Mouse (Mus musculus) limb, embryonic 11.5 days (tissue): ENCODE measurements around the gene Ttc27. TPM values are rescaled to one million over a fixed set of nuclear protein-coding genes. Genes with fewer than 3 reads are reported as not detected.

ENCODE experiments used
- ATAC-seq: fragments of 200-750 bp; cut with Nextera tagmentation; 2 replicates; pipeline ENCODE4 v1.8.0; 2017; ENCODE audit warnings: low read depth; ENCODE audit not compliant: insufficient number of reproducible peaks, low FRiP score, low TSS enrichment
- DNase-seq: peaks from one replicate; pipeline ENCODE4 v3.0.0-alpha.2; 2015; ENCODE audit warnings: low spot score
- H3K27ac ChIP-seq: fragments of 300-500 bp; sonication (generic); replicated peaks from 2 replicates; pipeline ENCODE4 v1.5.1; 2014; ENCODE audit warnings: low read depth, mild to moderate bottlenecking, low read length
- H3K27me3 ChIP-seq: fragments of 300-500 bp; sonication (generic); 2 replicates; pipeline ENCODE4 v1.6.1; 2014; ENCODE audit warnings: mild to moderate bottlenecking, low read length, mixed read lengths; ENCODE audit not compliant: control insufficient read depth, insufficient read depth
- H3K36me3 ChIP-seq: fragments of 300-500 bp; sonication (generic); 2 replicates; pipeline ENCODE4 v1.6.1; 2014; ENCODE audit warnings: mild to moderate bottlenecking, low read length, moderate library complexity, mixed read lengths; ENCODE audit not compliant: control insufficient read depth, insufficient read depth
- H3K4me1 ChIP-seq: fragments of 300-500 bp; sonication (generic); 2 replicates; pipeline ENCODE4 v1.6.1; 2014; ENCODE audit warnings: low read length, mixed read lengths; ENCODE audit not compliant: control insufficient read depth, insufficient read depth
- H3K4me2 ChIP-seq: fragments of 300-500 bp; sonication (generic); 2 replicates; pipeline ENCODE4 v1.6.1; 2014; ENCODE audit warnings: low read depth, mild to moderate bottlenecking, moderate library complexity; ENCODE audit not compliant: severe bottlenecking
- H3K4me3 ChIP-seq: fragments of 300-500 bp; sonication (generic); 2 replicates; pipeline ENCODE4 v1.5.1; 2014; ENCODE audit warnings: low read depth, low read length
- H3K9ac ChIP-seq: fragments of 300-500 bp; sonication (generic); 2 replicates; pipeline ENCODE4 v1.6.1; 2014; ENCODE audit warnings: mild to moderate bottlenecking, low read length
- H3K9me3 ChIP-seq: fragments of 300-500 bp; sonication (generic); 2 replicates; pipeline ENCODE4 v1.6.1; 2016; ENCODE audit warnings: low read length; ENCODE audit not compliant: control insufficient read depth
- WGBS: fragments of 180-500 bp; shearing (Covaris S2); extraction: QIAGEN DNeasy Blood & Tissue Kit; methylation state at CpG from one replicate; pipeline ENCODE4 v1.1.7; 2014; 5-methylcytosine and 5-hydroxymethylcytosine counted together
- polyA plus RNA-seq: library from polyadenylated mRNA; unstranded; fragments of >200 nt; fragmentation: Nextera tagmentation; extraction: Ambion mirVana; gene quantifications from 2 replicates; pipeline ENCODE4 v1.2.1, GENCODE M21; 2014

Ttc27 gene
- polyA plus RNA-seq, 1 experiment from 2014 or later = 31.0 TPM

DNA sequence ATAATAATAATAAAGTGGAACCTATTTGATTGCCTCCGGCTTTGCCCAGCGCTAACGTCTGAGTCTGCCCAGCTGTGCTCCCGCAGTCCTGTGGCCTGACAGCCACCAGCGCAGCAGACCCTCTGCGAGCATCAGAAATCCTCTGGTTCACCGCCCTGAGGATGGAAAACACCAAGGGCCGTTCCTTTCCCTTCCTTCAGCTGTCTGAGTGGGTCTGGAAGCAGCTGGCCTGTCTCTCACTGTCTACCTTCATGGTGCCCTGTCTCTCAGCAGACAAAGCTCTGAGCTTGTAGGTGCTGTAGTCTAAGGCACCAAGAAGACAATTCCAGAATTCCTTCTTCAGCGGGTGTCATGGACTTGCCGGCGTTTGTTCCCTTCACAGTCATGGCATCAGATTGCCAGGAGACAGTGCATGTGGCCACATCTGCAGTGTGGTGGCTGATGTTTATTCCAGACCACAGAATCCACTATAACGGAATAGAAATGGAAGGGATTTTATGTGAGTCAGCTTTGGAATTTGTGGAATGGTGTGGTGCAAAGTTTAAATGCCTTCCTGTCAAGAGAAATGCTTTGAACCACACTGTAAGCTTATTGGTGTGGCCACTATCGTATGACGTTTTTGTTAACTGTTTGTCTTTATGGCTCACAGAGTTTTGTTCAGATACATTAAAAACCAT is 78.6 kb downstream of the Ttc27 start:
- WGBS = 85% methylated on average over 14 of the region's 14 CpGs
- Histone ChIP-seq H3K27me3 (no peaks in the 10 kb centered on the region), H3K27ac (no peak overlapping the region), H3K4me3 (no peak overlapping the region), H3K4me1 (no peaks in the 10 kb centered on the region), H3K9me3 (no peaks in the 10 kb centered on the region), H3K36me3 (no peaks in the 10 kb centered on the region), H3K4me2 (no peak overlapping the region), H3K9ac (no peak overlapping the region)
- DNase-seq = no peak
- no peak for ATAC-seq

DNA sequence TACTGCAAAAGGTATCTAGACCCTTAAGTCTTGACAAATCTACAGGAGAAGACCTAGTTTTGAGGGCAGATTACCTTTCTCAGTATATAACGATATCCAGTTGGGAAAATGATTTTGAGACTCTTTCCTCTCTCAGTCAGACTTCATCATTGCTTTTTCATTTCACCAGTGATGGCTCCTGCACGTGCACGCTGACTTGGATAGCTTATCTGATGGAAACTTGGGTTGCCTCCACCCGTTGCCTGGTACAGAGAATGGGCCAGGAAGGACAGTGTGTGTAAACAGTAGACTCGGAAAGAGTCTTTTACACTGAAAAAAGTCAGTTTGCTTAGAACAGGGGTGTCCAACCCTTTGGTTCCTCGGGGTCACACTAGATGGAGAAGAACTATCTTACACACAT is 82.3 kb downstream of the Ttc27 start:
- Histone ChIP-seq H3K4me1 (peaks cover 2% of the 10 kb centered on the region; the same call in 1 of the 2 replicates), H3K9me3 (no peaks in the 10 kb centered on the region), H3K9ac (no peak overlapping the region), H3K36me3 (no peaks in the 10 kb centered on the region), H3K27me3 (no peaks in the 10 kb centered on the region), H3K27ac (no peak overlapping the region), H3K4me3 (no peak overlapping the region), H3K4me2 (no peak overlapping the region)
- WGBS = 91% methylated on average over 6 of the region's 6 CpGs
- ATAC-seq (no peak), DNase-seq (no peak)

DNA sequence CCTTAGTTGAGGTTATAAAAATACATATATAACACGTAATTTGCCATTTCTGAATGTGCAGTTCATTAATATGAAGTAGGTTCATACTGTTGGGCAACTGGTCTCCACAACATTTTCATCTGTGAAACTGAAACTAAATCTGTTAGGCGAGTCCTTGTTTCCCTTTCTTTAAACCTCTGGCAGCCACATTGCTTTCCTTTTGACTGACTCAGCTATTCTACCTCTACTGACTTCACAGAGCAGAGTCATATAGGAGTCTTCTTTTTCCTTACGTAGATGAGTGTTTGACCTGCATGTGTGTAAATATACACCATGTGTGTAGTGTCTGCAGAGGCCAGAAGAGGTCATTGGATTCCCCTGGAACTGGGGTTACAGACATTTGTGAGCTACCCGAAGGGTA is 85.2 kb downstream of the Ttc27 start:
- H3K27ac ChIP-seq = no peak overlapping the region
- ATAC-seq (no peak), DNase-seq (no peak)
- no peaks in the 10 kb centered on the region for H3K9me3 ChIP-seq
- no peaks in the 10 kb centered on the region; the same call in 1 of the 2 replicates for H3K36me3 ChIP-seq
- H3K9ac ChIP-seq = no peak overlapping the region
- H3K4me3 ChIP-seq = no peak overlapping the region
- WGBS = 92% methylated on average over 4 of the region's 4 CpGs
- H3K4me1 ChIP-seq = peaks cover 2% of the 10 kb centered on the region; the same call in 1 of the 2 replicates
- no peaks in the 10 kb centered on the region for H3K27me3 ChIP-seq
- no peak overlapping the region for H3K4me2 ChIP-seq

DNA sequence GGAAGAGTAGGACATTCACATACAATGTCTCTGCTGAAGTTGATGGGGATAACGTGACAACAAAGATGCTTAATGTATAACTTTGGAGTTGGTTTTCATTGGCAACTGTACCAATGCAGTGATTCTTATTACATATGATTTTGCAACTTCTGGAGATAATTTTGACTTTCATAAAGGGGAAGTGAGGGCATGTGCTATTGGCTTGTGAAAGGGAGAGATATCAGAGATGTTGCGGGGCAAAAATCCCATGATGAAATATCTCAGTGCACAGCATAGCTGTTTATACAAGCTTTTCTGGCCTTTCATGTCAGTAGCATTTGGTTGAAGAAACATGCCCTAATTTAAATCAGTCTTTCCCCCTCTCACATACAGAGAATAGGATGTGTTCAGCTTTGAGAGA is 86.3 kb downstream of the Ttc27 start:
- no peak for DNase-seq
- WGBS = 90% methylated on average over 2 of the region's 2 CpGs
- Histone ChIP-seq H3K27ac (no peak overlapping the region), H3K9me3 (no peaks in the 10 kb centered on the region), H3K36me3 (no peaks in the 10 kb centered on the region; the same call in 1 of the 2 replicates), H3K9ac (no peak overlapping the region), H3K4me3 (no peak overlapping the region), H3K27me3 (no peaks in the 10 kb centered on the region), H3K4me1 (peaks cover 2% of the 10 kb centered on the region; the same call in 1 of the 2 replicates), H3K4me2 (no peak overlapping the region)
- ATAC-seq = no peak

DNA sequence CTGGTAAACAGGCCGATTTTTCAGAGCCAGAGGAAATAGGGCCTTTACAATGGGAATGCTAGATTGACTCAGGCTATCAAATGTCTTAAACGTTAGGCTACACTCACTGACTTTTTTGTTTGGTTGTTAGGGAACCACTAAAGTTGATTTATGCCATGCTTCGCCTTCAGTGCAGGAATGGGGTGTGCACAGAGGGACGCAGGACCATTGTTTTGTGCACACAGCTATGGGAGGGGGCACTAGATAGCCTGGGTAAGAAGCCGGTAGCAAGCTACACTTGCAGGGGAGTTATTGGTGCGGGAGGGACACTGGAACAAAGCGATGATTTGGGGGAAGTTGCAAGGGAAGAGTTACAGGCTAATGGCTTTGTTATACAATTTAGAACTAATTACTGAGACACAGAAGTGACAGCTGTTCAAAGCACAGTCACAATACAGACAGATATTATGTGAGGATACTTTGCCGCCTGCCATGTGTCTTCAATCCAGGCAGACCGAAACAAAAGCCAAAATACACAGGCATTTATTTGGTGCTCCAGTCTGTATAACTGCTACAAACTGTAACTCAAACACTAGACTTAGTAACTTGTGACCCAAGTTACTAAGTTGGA is 86.9 kb downstream of the Ttc27 start:
- Histone ChIP-seq H3K27me3 (no peaks in the 10 kb centered on the region), H3K9ac (no peak overlapping the region), H3K9me3 (no peaks in the 10 kb centered on the region), H3K4me2 (no peak overlapping the region), H3K36me3 (no peaks in the 10 kb centered on the region; the same call in 1 of the 2 replicates), H3K27ac (no peak overlapping the region), H3K4me3 (no peak overlapping the region), H3K4me1 (peaks cover 2% of the 10 kb centered on the region; the same call in 1 of the 2 replicates)
- DNase-seq (no peak), ATAC-seq (no peak)
- 58% methylated on average over 9 of the region's 9 CpGs for WGBS

DNA sequence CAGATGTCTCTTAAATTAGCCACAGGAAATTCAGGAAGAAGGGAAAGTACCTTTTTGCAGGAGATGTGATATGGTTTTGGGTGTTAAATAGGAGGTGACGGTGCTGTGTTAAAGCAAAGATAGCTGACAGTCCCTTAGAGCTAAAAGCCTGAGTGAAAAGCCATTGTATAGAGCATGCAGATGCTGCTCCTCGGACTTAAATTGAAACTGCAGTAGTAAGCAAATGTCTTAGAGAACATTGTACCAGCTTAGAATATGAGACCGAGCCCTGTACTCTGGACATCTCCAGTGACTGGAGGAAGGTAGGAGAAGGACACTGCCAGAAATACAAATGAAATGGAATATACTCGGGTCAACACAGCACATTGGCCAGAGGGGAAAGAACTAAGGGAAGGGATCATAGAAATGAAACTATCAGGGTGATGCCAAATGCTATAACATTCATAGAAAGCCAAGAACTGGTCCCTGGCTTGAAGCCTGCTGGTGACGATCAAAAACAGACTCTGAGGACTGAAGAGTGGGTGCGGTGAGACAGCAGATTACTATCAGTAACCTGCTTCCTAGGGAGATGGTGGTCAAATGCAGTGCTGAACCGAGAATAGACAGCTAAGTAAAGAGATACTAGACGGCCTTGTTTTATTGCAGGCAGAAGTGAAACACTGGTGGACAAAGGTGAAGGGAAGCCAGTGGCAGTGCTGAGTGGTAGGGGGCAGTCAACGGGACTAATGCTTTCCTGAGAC is 90.1 kb downstream of the Ttc27 start:
- Histone ChIP-seq H3K36me3 (no peaks in the 10 kb centered on the region; the same call in 1 of the 2 replicates), H3K4me2 (no peak overlapping the region), H3K27ac (no peak overlapping the region), H3K27me3 (no peaks in the 10 kb centered on the region), H3K9me3 (no peaks in the 10 kb centered on the region), H3K9ac (no peak overlapping the region), H3K4me1 (0 out of 2 replicates have a peak, but pooled peaks cover 2% of the 10 kb centered on the region), H3K4me3 (no peak overlapping the region)
- ATAC-seq = no peak
- DNase-seq = no peak
- 80% methylated on average over 9 of the region's 9 CpGs for WGBS

DNA sequence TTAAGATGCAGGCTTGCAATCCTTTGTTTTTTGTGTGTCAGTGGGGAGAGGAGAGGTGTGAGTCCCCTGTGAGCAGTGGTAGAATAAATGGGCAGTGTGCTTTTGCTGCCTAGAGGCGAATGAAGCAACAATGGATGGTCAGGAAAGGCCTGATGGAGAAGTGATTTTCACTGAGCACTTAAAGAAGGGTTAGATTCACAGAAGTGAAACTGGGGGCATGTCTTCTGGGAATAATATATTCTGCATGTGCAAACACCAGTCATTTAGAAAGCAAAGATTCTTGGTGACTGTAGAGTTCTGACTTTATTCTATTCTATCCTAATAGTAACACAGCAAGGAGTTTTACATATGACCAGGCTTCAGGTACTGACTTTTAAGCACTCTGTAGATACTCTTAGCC is 90.8 kb downstream of the Ttc27 start:
- Histone ChIP-seq H3K27me3 (no peaks in the 10 kb centered on the region), H3K4me2 (no peak overlapping the region), H3K9ac (no peak overlapping the region), H3K9me3 (no peaks in the 10 kb centered on the region), H3K4me3 (no peak overlapping the region), H3K36me3 (no peaks in the 10 kb centered on the region; the same call in 1 of the 2 replicates), H3K27ac (no peak overlapping the region), H3K4me1 (0 out of 2 replicates have a peak, but pooled peaks cover 2% of the 10 kb centered on the region)
- DNase-seq = no peak
- ATAC-seq = no peak
- 86% methylated on average over 1 of the region's 1 CpGs for WGBS

DNA sequence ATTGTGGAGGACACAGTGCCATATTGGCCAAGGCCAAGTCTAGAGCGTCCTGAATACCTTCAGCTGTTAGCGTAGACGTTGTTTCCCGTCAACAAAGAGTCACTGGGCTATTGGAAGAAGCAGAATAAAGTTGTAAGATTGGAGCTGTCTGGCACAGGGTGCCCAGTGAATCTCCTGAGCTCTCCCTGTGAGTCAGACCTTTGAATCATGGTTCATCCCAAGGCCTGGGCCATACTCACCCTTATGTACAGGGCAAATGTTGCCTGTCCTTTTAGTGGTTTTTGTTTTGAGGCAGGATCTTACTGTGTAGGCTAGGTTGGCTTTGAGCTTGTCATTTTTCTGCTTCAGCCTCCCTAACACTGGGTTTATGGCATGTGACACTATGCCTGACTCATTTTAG is 91.4 kb downstream of the Ttc27 start:
- H3K9me3 ChIP-seq = no peaks in the 10 kb centered on the region
- no peaks in the 10 kb centered on the region for H3K27me3 ChIP-seq
- H3K4me3 ChIP-seq = no peak overlapping the region
- no peak overlapping the region for H3K4me2 ChIP-seq
- 0 out of 2 replicates have a peak, but pooled peaks cover 2% of the 10 kb centered on the region for H3K4me1 ChIP-seq
- no peaks in the 10 kb centered on the region; the same call in 1 of the 2 replicates for H3K36me3 ChIP-seq
- DNase-seq = no peak
- WGBS = 96% methylated on average over 4 of the region's 4 CpGs
- no peak overlapping the region for H3K9ac ChIP-seq
- H3K27ac ChIP-seq = no peak overlapping the region
- ATAC-seq = no peak
